Mouse (Mus musculus) common myeloid progenitor, adult 5-6 weeks (primary cell): Measurements from ENCODE around the gene Clmp. TPM values are rescaled to one million over a fixed set of nuclear protein-coding genes. Genes with fewer than 3 reads are reported as not detected.
A peak's percentile ranks its signal among the peaks of the same experiment; 100 is the strongest.
"Not testable (repeated sequence)": the region's sequence is repeated elsewhere in the genome, so short reads cannot be mapped to it uniquely, and the experiment has no call there.

ENCODE experiments used
- ATAC-seq: replicated peaks from 2 replicates; pipeline ENCODE4 v1.8.0; 2016; ENCODE audit warnings: low read depth, mild to moderate bottlenecking, moderate TSS enrichment, inconsistent platforms; ENCODE audit not compliant: poor library complexity, severe bottlenecking
- total RNA-seq: library from RNA; stranded (forward); fragments of 200-1000, 187-1606 nt; gene quantifications from 2 replicates; pipeline ENCODE4 v1.2.3, GENCODE M21; 2017

Gene Clmp
- total RNA-seq, 1 experiment from 2014 or later = not detected

GRCm38 (mm10) chr9:40795562-40795961, 109.8 kb downstream of the Clmp start:
- no peak for ATAC-seq

- no peak for ATAC-seq
These were observed 110.3 kb downstream of the Clmp start for GRCm38 (mm10) chr9:40796054-40796453.

- ATAC-seq = no peak
These were observed 112.6 kb downstream of the Clmp start for GRCm38 (mm10) chr9:40798247-40798960.

- no peak for ATAC-seq
These were observed 113.3 kb downstream of the Clmp start for GRCm38 (mm10) chr9:40799112-40799511.

- peak; percentile 46 for ATAC-seq
These were observed 114.2 kb downstream of the Clmp start for GRCm38 (mm10) chr9:40799837-40800501.

GRCm38 (mm10) chr9:40800675-40801612, 115.2 kb downstream of the Clmp start, which contains the start of gene Hspa8:
Gene Hspa8, plus strand, starts transcription at chr9:40800984.
- ATAC-seq = peak; percentile 68

GRCm38 (mm10) chr9:40801614-40802532, 116.1 kb downstream of the Clmp start:
- peak; percentile 12 for ATAC-seq

- not testable (repeated sequence) for ATAC-seq
These were observed 116.7 kb downstream of the Clmp start for GRCm38 (mm10) chr9:40802533-40802875.

- ATAC-seq = not testable (repeated sequence)
These were observed 118.8 kb downstream of the Clmp start for GRCm38 (mm10) chr9:40804576-40804975.

- ATAC-seq = no peak
These were observed 119.5 kb downstream of the Clmp start for GRCm38 (mm10) chr9:40805263-40805662.

- ATAC-seq = peak; percentile 6; the same call in 1 of the 2 replicates
These were observed 120.9 kb downstream of the Clmp start for GRCm38 (mm10) chr9:40806440-40807288.

GRCm38 (mm10) chr9:40807289-40807920, 121.6 kb downstream of the Clmp start:
- ATAC-seq = 0 out of 2 replicates have a peak, but pooled peaks have one; percentile 1

- ATAC-seq = 0 out of 2 replicates have a peak, but pooled peaks have one; percentile 5
These were observed 122.5 kb downstream of the Clmp start for GRCm38 (mm10) chr9:40808061-40808906.

- ATAC-seq = no peak
These were observed 123.1 kb downstream of the Clmp start for GRCm38 (mm10) chr9:40808907-40809280.

GRCm38 (mm10) chr9:40811860-40812259, 126.1 kb downstream of the Clmp start:
- no peak for ATAC-seq

GRCm38 (mm10) chr9:40814060-40814459, 128.3 kb downstream of the Clmp start:
- ATAC-seq = peak; percentile 77
